Mouse (Mus musculus) ovary, postnatal 10 days (tissue): ENCODE results near the gene Omp.

Source experiments
- DNase-seq: peaks from one replicate; pipeline ENCODE4 v3.0.0; 2022; ENCODE audit warnings: low spot score

The Omp gene

DNA sequence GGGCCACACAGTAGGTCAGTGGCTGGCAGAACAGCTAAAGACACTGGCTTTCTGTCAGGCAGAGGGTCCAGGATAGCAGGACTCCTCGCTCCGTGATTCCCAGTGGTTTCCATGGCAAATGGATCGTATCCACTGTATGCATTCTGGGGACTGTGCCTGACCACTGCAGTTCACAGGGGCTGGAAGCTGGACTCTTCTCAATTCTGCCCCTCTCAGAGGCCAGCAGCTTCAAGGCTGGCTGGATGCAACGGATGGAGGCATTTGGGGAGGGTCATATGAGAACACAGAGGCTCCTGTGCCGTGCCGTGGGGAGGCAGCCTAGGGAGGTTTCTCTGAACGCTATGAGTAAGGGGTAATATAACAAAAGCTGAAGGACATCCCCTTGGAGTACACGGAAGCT, 3.1 kb downstream of the Omp start:
- DNase-seq: no peak

DNA sequence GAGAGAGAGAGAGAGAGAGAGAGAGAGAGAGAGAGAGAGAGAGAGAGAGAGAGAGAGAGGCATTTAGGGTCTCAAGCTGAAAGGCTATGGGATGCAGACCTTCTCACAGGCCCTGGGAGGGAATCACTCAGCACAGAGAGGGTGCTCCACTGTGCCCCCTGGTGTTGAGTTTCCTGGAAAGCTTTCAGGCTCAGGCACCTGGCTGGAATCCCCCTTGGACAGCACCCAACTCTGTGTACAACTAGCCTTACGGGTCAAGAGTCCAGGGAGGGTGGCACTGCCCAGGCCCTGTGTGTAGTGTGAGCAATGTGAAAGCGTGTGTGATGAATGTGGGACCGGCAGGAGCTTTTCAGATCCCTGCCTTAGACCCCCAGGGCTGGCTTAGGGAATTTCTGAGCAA, 4.1 kb downstream of the Omp start:
- no peak for DNase-seq

DNA sequence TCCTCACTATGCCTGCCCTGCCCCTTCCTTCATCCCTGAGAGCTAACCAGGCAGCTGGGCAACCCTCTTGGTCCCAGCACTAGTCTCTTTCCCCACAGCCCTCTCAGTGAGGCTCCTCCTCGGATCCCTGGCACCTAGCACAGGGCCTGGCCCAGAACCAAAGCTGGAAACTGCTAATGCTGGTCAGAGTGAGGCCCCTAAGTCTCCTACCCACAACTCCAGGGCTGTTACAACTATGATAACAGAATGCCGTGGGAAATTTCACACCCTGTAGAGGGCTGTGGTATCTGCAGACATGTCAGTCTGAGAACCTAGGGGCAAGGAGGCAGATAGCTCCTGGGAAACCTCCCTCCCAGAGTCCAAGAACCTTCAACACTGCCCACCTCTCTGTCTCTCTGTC, 4.7 kb downstream of the Omp start:
- no peak for DNase-seq

DNA sequence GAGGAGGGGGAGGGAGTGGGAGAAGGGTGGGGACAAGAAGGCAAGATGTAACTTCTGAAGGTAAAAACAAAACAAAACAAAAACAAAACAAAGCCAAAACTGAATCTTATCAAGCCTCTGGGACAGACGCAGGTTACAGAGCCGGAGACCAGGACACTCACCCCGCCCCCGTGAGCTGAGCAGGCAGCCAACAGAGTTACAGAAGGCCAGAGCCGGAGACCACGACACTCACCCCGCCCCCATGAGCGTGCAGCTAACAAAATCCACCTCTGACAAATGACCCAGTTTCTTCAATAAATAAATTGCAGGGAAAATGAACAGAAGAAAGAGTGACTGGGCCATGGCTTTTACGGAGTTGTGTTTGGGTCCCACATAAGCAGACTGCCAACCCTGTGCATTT, 6.1 kb downstream of the Omp start:
- DNase-seq: no peak

DNA sequence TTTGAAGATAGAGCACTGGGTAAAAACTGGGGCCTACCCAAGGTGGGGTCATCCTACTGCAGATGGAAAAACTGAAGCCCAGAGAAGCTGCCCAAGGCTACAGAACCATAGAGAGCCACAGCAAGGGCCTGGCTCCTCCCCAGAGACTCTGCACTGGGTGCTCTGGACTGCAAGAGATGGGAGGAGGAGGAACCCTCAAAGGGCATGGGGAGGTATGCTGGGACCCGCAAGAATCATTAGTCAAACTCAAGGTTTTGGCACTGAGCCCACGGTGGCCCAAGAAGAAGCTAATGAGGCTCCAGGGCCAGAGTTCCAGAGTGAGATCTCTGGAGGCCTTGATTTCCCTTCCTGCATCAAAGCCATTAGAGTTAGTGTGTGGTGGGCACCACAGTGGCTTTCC, 7.3 kb downstream of the Omp start:
- DNase-seq: no peak

DNA sequence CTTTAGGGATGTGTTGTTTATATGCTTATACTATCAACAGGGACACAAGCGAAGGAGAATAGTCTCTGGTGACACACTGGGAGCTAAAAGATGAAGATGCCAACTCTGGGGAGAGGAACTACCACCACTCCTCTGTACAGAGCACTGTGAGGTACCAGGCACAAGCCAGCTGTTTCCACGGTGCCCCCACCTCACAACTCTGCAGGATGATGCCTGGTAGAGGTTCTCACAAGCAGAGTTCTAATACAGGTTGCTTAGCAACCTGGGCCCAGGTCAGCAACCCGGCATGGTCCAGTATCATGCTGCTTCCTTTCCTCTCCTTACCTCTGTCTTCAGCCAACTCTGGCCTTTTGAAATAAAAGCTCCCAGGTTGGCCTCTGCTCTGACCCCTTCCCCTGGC, 7.7 kb downstream of the Omp start:
- no peak for DNase-seq

DNA sequence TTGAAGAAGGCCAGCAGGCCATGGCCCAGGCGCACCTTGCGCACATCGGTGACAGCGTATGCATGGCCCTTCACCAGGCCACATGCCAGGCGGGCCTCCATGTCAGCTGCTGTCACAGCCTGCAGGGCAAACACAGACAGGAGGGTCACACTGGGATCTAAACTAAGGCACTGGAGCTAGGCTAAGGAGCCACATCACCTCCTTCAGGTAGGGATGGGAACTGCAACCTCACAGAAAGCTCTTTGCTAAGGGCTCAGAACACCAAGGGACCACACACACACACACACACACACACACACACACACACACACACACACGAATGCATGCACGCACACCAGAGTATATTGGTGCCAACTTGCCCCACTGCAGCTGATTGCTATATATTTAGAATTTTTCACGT, 13.6 kb downstream of the Omp start:
- DNase-seq: no peak

DNA sequence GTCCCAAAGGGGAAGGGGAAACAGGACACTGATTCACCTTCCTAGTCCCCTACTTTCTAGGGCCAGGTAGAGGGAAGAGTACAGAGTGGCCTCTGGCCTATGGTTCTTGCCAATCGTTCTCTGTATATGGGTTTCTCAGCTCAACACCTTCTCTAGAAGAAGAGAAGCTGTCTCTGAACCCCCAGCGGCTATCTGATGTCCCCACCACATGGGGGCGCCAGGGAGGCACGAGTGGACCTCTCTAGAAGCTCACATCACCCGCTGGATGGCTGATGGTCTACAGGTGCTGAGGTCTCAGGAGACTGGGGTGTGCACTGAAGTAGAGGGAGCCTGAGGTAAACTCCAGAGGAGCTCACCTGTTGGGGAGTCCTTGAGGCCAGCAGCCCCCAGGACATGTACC, 19.8 kb downstream of the Omp start:
- DNase-seq: no peak

DNA sequence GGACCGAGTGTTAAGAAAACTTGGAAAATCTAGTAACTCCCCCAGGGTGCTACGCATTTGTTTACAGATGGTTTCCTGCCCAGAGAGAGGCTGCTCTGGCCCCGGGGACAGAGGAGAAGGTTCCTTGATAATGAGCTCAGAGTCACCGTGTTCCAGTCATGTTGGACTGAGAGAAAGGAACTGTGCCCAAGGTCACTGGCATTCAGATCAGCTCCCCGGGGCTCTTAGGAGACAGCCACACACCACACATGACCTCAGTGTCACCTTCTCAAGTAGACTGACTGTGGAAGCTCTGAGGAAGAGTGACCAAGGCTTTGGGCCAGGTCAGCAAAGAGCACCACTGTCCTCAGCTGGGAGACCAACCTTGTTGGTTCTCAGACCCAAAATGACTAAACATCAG, 20.6 kb downstream of the Omp start:
- DNase-seq: no peak

DNA sequence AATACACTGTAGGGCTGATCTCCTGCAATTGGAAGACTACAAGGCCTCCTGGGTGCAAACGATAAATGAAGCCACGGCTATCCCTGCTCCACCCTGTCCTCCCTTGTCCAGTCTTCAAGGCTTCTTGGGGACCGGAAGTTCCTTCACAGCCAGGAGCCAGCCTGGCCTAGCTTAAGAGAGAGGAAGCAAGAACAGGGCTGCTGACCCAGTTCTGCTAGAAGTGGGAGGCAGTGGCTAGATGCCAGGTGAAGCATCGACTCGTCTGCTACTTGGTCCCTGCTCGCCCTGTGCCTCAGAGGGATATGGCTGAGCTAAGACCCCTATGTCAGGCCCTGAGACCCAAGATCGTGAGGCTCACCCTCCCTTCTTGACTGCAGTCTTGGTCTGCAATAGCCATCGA, 23.6 kb downstream of the Omp start:
- DNase-seq: no peak

DNA sequence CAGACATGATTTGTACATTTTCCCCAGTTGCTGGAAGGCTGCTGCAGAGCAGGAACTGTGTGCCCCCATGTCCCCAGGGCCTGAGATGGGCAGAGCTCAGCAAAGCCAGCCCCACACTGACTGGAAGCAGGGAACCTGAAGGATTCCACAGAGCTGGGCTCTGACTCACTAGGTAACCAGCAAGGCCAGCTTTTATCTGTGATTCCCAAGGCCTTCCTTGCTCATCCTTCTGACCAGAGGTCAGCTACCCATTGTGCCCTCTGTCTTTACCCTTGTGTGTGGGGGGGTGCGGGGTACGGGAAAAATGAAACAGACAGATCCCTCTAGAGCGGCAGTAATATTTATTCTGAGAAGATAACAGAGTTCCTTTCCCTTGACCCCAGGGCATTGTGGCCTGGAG, 24.1 kb downstream of the Omp start:
- no peak for DNase-seq

DNA sequence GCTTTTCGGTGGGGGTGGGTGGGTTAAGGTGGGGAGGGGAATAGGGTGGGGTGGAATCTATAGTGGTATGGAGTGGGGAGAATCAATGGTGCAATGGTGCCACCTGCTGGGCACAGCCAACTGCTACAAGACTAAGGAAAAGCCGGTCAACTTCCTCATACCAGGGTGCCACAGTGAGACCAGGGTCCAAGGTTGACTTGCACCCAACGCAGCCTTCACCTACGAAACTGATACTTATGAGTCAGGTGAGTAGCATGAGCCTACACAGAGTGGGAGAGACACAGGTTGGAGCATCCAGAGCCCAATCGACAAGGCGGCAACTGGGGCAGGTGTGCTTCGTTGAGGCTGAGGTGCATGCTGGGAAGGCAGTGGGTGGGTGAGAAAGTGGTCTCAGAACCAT, 25.0 kb downstream of the Omp start:
- peak; percentile 38 for DNase-seq

DNA sequence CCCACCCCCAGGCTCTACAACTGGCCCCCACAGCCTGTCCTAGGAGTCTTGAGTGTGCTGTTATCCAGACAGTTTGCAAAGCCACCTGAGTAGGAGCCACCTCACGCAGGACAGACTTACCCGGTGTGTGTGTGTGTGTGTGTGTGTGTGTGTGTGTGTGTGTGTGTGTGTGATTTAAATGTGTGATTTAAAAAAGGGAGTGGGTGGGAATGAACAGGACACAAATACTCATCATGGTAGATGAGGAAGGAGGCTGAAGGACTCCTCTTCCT, 25.4 kb downstream of the Omp start:
- DNase-seq: no peak

DNA sequence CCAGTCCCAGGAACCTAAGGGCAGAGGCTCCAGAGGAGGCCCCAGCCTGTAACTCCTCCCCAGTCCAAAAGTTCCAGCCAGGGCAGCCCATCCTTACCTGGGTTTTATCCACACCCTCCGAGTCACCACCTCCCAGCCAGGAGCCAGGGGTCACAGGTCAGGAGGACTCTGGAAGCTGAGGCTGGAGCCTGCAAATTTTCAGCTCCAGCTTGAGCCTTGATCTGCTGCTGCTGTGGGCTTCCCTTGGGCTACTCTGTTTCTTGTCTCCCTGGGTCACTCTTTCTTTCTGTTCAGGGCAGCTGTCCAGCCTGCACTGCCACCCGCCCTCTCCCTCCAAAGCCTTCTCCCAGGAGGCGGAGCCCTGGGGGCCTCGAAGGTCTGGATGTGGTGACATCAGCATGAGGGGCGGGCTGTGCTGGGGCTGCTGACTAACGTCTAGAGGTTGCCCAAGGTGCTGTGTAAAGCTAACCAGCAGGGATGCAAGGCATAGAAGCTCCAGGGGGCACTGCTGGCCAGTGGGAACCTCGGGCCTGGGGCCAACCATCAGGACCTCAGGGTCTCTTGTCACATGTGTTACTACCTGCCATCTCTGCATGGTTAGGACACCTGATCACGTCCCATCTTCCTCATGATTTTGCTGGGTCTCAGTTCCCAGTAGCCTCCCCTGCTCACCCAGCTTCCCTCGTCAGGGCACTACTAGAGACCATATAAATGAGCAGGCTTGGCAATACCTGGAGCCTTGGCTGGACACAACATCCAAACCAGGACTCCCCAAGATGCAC, 25.9 kb downstream of the Omp start, which contains the start of gene Myo7a:
Gene Myo7a, minus strand, starts transcription at position 346 of the 782 bp plus-strand sequence.
- no peak for DNase-seq

DNA sequence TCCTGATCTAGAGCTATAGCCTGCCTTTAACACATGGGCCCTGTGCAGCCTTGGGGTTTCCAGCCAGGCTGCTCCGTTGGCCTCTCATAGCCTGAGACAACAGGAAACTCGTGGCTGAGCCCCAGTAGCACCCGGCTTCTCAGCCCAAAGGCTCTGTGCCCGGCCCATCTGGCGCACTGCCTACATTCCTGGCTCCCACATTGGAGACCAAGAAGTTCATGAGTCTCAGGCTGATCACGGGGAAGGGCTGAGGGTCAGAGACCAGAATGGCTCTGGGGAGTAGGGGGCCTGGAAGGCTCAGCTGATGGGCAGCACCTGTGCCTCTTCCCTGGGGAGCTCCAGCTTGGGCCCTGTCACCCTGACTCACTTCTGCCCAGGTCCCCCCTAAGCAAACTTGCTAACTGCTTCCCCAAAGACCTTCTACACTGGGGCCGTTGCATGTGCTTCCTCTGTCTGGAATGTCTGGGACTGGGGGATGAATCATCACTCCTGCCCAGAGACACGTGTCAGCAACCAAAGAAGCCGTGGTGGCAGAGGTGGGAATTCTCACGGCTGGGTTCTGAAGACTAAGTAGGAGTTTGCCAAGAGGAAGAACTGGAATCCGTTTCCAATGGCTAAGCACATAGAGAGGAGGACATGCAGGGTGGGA, 28.2 kb downstream of the Omp start:
- DNase-seq: no peak

DNA sequence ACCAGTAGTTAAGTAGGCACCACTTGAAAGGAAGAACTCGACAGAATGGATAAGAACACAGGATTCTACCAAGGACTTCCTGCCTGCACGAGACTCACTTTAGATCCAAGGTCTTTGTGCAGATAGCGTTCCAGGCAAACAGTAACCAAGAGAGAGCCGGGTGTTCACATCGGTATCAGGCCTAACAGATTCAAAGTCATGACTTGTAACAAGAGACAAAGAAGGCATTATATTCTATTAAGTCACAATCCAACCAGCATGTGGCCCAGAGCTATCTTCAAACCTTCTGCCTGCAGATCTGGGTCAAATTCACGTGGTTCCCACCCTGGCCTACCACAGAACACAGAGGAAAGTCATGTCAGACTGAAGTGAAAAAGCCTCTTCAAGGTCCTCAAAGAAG, 30.6 kb downstream of the Omp start:
- DNase-seq: no peak

DNA sequence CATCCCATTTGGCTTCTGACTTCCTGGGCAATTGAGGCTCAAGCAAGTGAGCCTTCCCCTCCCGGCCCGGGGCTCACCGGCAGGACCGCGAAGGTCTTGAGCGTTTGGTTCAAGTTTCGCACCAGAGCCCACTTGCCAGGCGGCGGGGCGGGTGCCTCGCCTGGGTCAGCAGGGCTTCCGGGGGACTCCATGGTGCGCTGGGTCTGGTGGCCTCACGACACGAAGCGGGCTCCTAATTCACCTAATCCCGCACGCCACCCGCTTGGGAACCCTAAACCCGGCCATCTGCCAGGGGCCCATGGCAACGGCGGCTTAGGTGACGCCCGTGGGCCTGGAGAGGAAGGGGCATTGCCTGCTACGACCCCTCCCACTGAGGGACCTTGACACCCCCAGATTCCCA, 34.1 kb downstream of the Omp start:
- DNase-seq: no peak

DNA sequence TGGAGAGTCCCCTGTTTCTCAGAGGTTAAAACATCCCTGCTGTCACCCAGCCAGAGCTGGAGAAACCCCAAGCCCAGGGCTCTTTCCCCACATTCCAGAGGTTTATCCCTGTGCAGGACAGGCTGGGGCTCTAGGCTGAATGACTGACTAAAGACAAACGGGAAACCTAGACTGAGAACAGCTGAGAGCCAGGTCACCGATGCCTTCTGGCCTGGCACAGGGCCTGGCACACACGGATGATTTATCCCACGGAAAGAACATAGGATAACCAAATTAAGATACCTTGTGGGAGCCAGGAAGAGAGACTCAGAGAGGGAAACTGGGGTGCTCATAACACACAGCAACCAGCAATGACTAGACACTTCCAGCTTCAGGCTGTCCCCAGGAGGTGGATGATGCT, 35.5 kb downstream of the Omp start:
- DNase-seq: no peak

DNA sequence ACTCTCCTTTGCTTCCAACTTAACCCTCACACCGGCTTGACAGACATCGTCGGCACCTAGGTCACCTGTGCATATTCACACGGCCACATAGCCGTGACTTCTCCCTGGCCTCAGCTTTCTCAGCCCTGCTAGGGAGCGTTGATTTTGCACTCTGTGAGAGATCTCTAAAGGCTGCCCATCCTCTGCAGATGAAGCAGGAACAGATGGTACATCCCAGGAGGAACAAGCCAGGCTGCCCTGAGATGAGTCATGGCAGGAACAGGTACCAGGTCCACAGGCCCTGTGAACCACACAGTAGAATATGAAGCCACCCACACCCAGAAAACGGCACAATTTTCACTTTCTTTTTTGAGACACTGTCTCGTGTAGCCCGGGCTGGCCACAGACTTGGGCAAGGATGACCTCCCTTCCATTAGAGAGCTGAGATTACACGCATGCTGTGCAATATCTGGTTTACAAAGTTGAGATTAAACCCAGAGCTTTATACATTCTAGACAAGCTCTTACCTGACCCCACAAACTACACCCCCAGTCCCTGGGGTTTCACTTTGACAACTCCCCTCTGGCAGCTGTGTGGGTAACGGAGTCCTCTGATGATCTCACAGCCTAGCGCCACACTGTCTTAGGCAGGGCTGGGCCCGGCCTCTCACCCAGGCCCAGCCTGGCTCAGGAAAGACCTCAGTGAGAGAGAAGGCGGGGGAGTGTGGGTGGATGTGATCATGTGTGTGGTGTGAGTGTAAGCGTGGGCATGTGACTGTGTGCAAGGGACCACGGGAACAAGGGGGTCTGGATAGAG, 36.5 kb downstream of the Omp start:
- no peak for DNase-seq

DNA sequence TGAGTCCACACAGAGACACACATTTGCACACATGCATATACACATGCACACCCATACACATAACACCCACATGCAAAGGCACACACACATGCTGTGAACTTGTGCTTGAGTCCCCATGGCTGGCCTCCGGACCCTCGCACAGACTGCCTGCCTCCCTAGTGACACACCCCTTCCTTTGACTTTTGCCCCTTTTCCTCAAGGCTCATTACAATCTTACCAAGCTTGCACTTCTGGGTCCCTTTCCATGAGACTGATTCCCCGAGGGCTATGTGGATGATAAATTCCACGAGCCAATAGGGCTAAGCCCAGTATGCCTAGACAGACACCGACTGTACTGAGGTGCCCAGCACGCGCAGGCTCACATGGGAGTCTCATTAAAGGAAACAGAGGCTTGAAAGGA, 39.0 kb downstream of the Omp start:
- DNase-seq: no peak

DNA sequence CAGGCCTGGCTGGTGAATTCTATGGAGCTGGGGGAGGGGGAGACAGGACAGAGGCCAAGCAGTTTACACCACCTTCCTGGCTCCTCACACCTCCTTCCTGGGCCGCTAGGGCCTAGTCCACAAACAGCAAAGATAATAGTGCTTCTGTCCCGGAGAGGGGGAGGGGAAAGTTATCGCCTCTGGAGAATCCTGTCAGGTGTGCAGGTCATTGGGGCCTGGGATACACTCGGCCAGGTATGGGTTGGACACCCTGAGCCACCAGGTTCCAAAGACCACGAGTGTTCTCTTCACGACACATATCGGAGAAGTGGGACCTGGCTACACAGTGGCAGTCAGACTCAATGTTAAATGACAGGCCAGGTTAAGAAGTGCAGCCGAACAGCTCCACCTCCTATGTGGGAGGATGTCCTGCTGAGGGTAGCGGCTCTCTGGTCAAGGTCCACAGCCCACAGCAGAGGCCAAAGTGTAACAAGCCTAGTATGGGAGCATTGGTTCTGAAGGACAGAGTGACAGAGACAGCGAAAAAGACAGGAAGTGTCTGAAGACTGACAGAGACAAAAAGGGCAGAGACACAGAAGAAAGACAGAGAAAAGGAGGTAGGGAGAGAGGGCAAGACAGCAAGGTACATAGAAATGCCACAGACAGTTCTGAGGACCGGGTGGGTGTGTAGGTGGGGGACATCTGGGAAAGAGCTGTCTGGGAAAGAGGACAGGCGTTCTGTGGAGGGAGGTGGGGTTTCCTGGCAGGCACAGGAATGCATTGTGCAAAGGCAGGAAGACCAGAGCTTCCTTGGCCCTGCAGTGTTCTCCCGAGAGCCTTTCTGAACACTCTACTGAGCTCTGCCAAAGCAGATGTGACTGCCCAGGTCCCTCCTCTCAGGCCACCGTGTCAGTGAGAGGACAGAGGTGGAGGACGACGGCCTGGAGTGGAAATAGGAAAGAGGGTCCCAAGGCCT, 40.5 kb downstream of the Omp start:
- no peak for DNase-seq

DNA sequence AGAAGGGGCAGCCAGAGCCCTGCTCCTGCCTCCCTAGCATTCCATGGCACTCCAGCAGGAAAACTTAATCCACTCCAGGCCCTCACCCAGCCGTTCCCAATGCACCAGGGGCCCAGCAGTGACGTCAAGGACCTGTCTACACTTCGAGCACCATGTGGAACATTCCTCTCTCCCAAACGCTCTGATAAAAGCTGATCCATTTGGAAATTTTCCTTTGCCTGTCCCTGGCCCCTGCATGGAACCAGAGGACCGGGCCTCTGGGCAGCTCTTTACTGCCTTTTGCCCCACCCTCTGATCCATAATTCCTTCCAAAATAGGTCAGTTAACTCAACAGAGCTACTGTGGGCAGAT, 41.4 kb downstream of the Omp start:
- DNase-seq: no peak
